Mouse (Mus musculus) right cerebral cortex, postnatal 4 days (tissue): ENCODE data around the gene Kctd11.

Experiments
- DNase-seq: peaks from one replicate; pipeline ENCODE4 v3.0.0-alpha.2; 2022

The Kctd11 gene

DNA sequence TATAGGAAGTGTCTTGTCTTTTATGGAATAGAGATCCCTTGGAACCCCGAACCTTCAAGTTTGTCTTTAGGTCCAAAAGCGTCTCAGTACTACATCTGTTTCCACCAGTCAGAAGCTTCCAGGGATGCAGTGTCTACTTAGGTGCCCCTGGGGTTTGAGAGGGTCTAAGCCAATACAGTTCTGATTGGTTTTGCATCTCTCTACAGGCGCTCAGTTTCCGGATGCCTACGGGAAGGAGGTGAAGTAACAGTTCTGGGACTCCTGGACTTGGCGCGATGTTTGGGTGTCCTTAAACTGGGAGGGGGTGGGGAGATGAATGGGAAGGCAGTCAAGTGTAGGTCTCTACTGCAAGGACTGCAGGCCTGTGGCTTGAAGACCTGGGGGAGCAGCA is 42.5 kb downstream of the Kctd11 start:
- DNase-seq: no peak

GRCm38 (mm10) chr11:69837952-69838713 is 43.1 kb downstream of the Kctd11 start, which contains the start of gene Tmem256:
Gene Tmem256, plus strand, starts transcription at chr11:69838514.
- DNase-seq: peak; percentile 90

- DNase-seq: no peak
Observed at GRCm38 (mm10) chr11:69837604-69837951, 43.6 kb downstream of the Kctd11 start, which contains the start of gene Nlgn2. Gene Nlgn2, minus strand, starts transcription at chr11:69837784.

DNA sequence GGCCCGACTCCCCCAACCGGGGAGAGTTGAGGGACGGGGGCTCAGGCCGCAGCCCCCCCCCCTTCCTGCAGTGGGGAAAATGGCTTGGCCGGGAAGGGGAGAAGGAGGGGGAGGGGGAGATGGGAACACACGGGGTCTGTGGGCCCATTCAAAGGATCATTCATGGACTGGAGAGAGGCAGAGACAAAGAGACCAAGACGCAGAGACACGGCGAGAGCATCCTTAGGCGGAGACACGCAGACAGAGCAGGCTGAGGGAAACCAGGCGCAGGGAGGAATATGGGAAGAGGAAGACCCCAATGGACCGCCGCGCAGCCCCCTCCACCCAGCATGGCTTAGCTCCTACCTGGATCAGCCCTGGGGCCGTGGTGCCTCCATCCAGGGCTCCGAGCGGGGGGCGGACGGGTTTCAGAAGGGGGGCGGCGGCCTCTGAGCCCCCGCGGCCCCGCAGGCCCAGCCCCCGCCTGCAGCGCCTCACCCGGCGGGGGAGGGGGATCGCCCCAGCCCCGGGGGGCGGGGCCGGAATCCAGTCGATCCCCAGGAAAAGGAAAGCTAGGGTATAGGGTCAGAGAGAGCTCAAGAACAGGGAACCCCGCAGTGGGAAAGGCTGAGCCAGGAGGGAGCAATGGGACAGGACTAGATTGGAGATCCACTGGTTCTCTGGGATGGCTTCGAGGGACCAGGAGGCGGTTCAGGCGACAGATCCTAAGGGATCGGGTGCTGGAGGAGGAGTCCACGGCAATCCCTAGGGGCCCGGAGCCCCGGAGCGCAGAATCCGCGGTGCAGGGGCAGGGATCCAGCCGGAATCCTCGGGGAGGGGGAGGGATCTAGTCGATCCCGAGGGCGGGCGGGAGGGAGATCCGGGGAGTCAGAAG is 44.3 kb downstream of the Kctd11 start:
- DNase-seq: peak; percentile 61

DNA sequence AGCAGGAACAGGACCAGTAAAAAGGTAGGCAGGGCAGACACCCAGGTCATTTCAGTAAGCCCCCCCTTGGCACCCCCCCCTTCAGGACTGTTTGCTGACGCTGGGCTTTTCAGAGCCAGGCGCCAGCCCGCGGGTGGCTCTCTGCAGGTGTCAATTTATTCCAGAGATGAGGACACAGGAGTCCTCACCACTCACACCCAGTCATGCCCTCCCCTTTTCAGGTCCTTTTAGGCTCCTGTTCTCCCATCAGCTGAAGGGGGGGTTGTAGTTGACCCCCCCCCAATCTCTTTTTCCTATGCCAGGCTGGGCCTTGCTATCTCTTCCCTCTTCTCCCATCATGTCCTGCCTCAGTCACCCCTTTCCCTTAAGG is 45.3 kb downstream of the Kctd11 start:
- DNase-seq: no peak

- no peak for DNase-seq
Observed at GRCm38 (mm10) chr11:69835326-69835965, 45.8 kb downstream of the Kctd11 start.

DNA sequence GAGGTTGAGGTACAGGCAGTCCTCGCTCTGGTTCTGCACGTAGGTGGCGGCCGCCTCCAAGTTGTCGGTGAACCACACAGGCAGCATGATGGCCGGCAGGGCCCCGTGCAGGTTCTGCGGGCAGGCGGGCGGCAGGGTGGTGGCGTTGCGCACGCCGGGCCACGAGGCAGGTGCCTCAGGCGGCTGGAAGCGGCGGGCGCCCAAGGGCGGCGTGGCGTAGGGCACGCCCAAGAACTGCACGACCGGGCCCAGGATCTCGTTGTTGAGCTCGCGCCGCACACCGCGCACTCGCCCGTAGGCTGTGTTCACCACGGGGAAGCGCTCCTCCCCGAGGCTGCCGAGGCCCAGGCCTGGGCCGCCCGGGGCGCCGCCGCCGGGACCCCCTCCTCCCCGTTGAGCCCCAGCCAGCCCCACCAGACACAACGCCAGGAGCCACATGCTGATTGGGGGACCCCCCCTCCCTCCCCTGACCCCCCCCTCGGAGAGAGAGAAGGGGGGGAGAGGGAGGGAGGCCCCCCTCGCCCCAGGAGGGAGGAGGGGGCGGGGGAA is 47.1 kb downstream of the Kctd11 start:
- no peak for DNase-seq

DNA sequence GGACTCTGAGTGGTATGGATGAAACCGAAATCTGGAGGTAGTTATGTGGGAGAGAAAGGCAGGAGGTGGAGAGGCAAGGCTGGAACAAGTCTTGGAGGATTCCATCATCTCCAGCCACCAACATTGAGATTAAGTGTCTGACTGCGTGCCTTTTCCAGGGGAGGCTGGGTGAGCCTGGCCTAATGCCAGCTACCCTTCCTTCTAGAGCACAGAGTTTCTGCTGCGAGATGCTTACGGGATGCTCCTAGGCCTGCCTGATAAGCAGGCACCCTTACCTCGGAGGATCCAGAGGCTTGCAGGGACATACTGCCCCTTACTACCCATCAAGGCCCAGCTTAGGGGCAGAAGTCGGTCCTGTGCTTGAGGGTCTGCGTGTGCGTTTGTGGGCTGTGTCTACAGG is 47.7 kb downstream of the Kctd11 start:
- no peak for DNase-seq

GRCm38 (mm10) chr11:69828832-69829231 is 52.4 kb downstream of the Kctd11 start:
- DNase-seq: no peak
